Mouse (Mus musculus) midbrain, embryonic 11.5 days (tissue): ENCODE results near the gene 1700022I11Rik. TPM values are rescaled to one million over a fixed set of nuclear protein-coding genes. Genes with fewer than 3 reads are reported as not detected.

ENCODE experiments used
- ATAC-seq: fragments of 200-750 bp; cut with Nextera tagmentation; 2 replicates; pipeline ENCODE4 v1.8.0; 2017; ENCODE audit warnings: moderate TSS enrichment, moderate library complexity; ENCODE audit not compliant: low FRiP score
- DNase-seq: peaks from one replicate; pipeline ENCODE4 v3.0.0; 2015; ENCODE audit warnings: low spot score; ENCODE audit errors: missing footprints
- H3K27ac ChIP-seq: fragments of 300-500 bp; sonication (generic); 2 replicates; pipeline ENCODE4 v1.5.1; 2014; ENCODE audit warnings: low read depth, low read length
- H3K27me3 ChIP-seq: fragments of 300-500 bp; sonication (generic); 2 replicates; pipeline ENCODE4 v1.6.1; 2014; ENCODE audit warnings: mild to moderate bottlenecking, low read length, moderate library complexity, mixed read lengths; ENCODE audit not compliant: control insufficient read depth, insufficient read depth
- H3K36me3 ChIP-seq: fragments of 300-500 bp; sonication (generic); 2 replicates; pipeline ENCODE4 v1.6.1; 2014; ENCODE audit warnings: mild to moderate bottlenecking, low read length, moderate library complexity, mixed read lengths; ENCODE audit not compliant: control insufficient read depth, insufficient read depth
- H3K4me1 ChIP-seq: fragments of 300-500 bp; sonication (generic); 2 replicates; pipeline ENCODE4 v1.6.1; 2014; ENCODE audit warnings: low read length; ENCODE audit not compliant: control insufficient read depth, insufficient read depth
- H3K4me2 ChIP-seq: fragments of 300-500 bp; sonication (generic); 2 replicates; pipeline ENCODE4 v1.6.1; 2014; ENCODE audit warnings: mild to moderate bottlenecking, moderate library complexity
- H3K4me3 ChIP-seq: fragments of 300-500 bp; sonication (generic); 2 replicates; pipeline ENCODE4 v1.5.1; 2014; ENCODE audit warnings: low read depth, low read length
- H3K9ac ChIP-seq: fragments of 300-500 bp; sonication (generic); 2 replicates; pipeline ENCODE4 v1.6.1; 2014; ENCODE audit warnings: low read length
- H3K9me3 ChIP-seq: fragments of 300-500 bp; sonication (generic); 2 replicates; pipeline ENCODE4 v1.6.1; 2016; ENCODE audit warnings: low read length; ENCODE audit not compliant: control insufficient read depth
- WGBS: fragments of 180-500 bp; shearing (Covaris S2); extraction: QIAGEN DNeasy Blood & Tissue Kit; methylation state at CpG from one replicate; pipeline ENCODE4 v1.1.7; 2014; 5-methylcytosine and 5-hydroxymethylcytosine counted together
- polyA plus RNA-seq: library from polyadenylated mRNA; unstranded; fragments of >200 nt; fragmentation: Nextera tagmentation; extraction: Ambion mirVana; gene quantifications from 2 replicates; pipeline ENCODE4 v1.2.1, GENCODE M21; 2014

The 1700022I11Rik gene
- polyA plus RNA-seq, 1 experiment from 2014 or later = 0.60 TPM

- Histone ChIP-seq H3K9me3 (no peaks in the 10 kb centered on the region), H3K4me2 (no peak overlapping the region), H3K27me3 (no peaks in the 10 kb centered on the region), H3K36me3 (no peaks in the 10 kb centered on the region), H3K4me1 (peaks cover 11% of the 10 kb centered on the region), H3K27ac (no peak overlapping the region), H3K4me3 (no peak overlapping the region), H3K9ac (no peak overlapping the region)
- 80% methylated on average over 12 of the region's 12 CpGs for WGBS
- ATAC-seq (no peak), DNase-seq (no peak)
Observed at GRCm38 (mm10) chr4:43002756-43003439, 33.5 kb downstream of the 1700022I11Rik start.

DNA sequence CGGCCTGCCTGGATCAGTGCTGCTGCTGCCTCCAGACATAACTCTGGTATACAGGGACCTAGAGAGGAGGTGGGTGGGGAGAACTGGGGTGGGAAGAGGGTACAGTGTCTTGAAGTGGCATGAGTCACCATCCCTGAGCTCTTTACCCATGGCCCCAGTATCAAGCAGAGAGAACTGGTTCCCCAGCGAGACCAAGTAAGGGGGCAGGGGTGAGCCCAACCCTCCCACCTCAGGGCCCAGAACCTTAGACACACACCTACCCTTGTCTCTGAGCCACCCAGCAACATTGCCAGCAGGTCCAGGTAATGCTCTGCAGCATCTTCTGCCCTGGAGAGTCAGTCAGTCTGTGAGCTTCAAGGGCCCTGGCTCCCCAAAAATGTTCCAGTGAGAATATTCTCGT lies 35.5 kb downstream of the 1700022I11Rik start:
- no peak for DNase-seq
- Histone ChIP-seq H3K4me3 (no peak overlapping the region), H3K36me3 (no peaks in the 10 kb centered on the region), H3K27me3 (no peaks in the 10 kb centered on the region), H3K4me2 (no peak overlapping the region), H3K9ac (no peak overlapping the region), H3K4me1 (peaks cover 3% of the 10 kb centered on the region), H3K27ac (no peak overlapping the region), H3K9me3 (no peaks in the 10 kb centered on the region)
- 96% methylated on average over 3 of the region's 3 CpGs for WGBS
- ATAC-seq = no peak

- WGBS = 51% methylated on average over 2 of the region's 2 CpGs
- no peaks in the 10 kb centered on the region for H3K27me3 ChIP-seq
- H3K9me3 ChIP-seq = no peaks in the 10 kb centered on the region
- peaks cover 3% of the 10 kb centered on the region for H3K4me1 ChIP-seq
- H3K4me2 ChIP-seq = no peak overlapping the region
- peak; percentile 83 for DNase-seq
- no peak overlapping the region for H3K9ac ChIP-seq
- H3K27ac ChIP-seq = no peak overlapping the region
- H3K36me3 ChIP-seq = no peaks in the 10 kb centered on the region
- ATAC-seq = no peak
- H3K4me3 ChIP-seq = no peak overlapping the region
Observed at GRCm38 (mm10) chr4:43005765-43006164, 36.4 kb downstream of the 1700022I11Rik start.

GRCm38 (mm10) chr4:43010161-43011038 lies 41.0 kb downstream of the 1700022I11Rik start, which contains the start of gene Fancg:
Fancg (minus strand) TSS chr4:43010506.
- under 1% methylated on average over 37 of the region's 37 CpGs for WGBS
- H3K9me3 ChIP-seq = no peaks in the 10 kb centered on the region
- H3K4me2 ChIP-seq = peak within 1 kb of the TSS; percentile 90
- H3K27ac ChIP-seq = peak within 1 kb of the TSS; percentile 25; the same call in 1 of the 2 replicates
- ATAC-seq (peak; percentile 94), DNase-seq (peak; percentile 98)
- peaks cover 3% of the 10 kb centered on the region for H3K4me1 ChIP-seq
- H3K9ac ChIP-seq = peak within 1 kb of the TSS; percentile 76
- H3K27me3 ChIP-seq = no peaks in the 10 kb centered on the region
- H3K4me3 ChIP-seq = peak within 1 kb of the TSS; percentile 70
- H3K36me3 ChIP-seq = no peaks in the 10 kb centered on the region

DNA sequence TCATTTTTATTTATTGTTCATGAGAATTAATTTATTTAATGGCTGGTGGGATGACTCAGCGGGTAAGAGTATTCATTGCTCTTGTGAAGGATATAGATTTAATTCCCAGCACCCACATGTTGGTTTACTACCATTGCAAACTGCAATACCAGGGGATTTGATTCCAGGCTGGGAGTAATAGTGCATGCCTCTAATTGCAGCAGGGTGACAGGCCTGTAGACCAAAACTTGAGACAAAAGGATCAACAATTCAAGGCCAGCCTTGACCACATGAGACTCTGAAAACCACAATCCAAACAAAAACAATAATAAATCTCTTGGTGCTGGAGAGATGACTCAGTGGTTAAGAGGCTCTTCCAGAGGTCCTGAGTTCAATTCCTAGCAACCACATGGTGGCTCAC lies 42.7 kb downstream of the 1700022I11Rik start:
- Histone ChIP-seq H3K4me3 (no peak overlapping the region), H3K27me3 (no peaks in the 10 kb centered on the region), H3K9me3 (no peaks in the 10 kb centered on the region), H3K27ac (no peak overlapping the region), H3K36me3 (no peaks in the 10 kb centered on the region), H3K9ac (no peak overlapping the region), H3K4me1 (peaks cover 3% of the 10 kb centered on the region), H3K4me2 (no peak overlapping the region)
- DNase-seq (peak; percentile 62), ATAC-seq (no peak)
- WGBS = 95% methylated on average over 1 of the region's 1 CpGs

- WGBS = 95% methylated on average over 4 of the region's 4 CpGs
- Histone ChIP-seq H3K4me2 (no peak overlapping the region), H3K36me3 (peaks cover 15% of the 10 kb centered on the region), H3K9ac (no peak overlapping the region), H3K4me3 (no peak overlapping the region), H3K27me3 (no peaks in the 10 kb centered on the region), H3K27ac (no peak overlapping the region), H3K9me3 (no peaks in the 10 kb centered on the region), H3K4me1 (no peaks in the 10 kb centered on the region)
- ATAC-seq = no peak
- no peak for DNase-seq
Observed at GRCm38 (mm10) chr4:43018156-43018555, 48.8 kb downstream of the 1700022I11Rik start.

- H3K4me2 ChIP-seq = no peak overlapping the region
- H3K4me1 ChIP-seq = 0 out of 2 replicates have a peak, but pooled peaks cover under 1% of the 10 kb centered on the region
- ATAC-seq = no peak
- peaks cover 18% of the 10 kb centered on the region for H3K36me3 ChIP-seq
- no peak overlapping the region for H3K27ac ChIP-seq
- DNase-seq = peak; percentile 51
- no peaks in the 10 kb centered on the region for H3K27me3 ChIP-seq
- no peaks in the 10 kb centered on the region for H3K9me3 ChIP-seq
- no peak overlapping the region for H3K4me3 ChIP-seq
- no peak overlapping the region for H3K9ac ChIP-seq
- 91% methylated on average over 10 of the region's 10 CpGs for WGBS
Observed at GRCm38 (mm10) chr4:43019176-43019575, 49.8 kb downstream of the 1700022I11Rik start.

DNA sequence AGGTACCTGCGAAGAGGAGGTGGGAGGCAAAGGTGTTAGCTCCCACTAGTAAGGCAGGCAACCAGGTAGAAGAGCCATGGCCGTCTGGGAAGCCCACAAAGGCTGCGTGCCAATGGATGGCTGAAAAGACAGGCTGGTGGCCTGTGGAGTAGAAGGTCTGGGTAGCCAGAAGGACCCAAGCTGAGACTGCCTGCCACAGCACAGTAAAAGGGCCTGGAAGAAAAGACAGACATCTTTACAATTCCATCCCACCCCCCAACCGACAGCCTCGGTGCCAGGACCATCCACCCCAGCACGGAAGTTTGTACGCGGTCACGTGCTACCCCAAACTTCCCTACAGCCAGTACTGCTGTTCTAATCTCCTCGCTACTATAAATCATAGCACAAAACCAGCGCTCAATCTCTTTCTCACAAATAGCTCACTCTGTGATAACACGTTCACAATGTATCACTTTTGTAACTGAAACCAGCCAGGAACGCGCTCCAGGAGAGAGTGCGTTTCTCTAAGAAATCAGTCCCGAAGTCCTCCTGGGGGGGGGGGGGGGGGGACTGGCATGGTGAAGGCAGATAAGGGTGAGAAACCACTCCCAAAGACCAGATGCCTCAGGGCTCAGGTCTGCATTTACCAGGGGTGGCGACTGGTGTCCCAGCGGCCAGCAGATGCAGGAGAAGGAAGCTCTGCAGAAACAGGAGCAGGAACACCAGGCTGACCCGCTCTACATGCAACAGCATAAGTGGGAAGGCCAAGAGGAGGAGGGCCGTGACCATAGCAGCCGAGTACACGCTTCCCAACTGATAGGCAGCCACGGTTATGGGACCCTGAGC lies 50.4 kb downstream of the 1700022I11Rik start:
- Histone ChIP-seq H3K4me2 (no peak overlapping the region), H3K9ac (no peak overlapping the region), H3K36me3 (peaks cover 18% of the 10 kb centered on the region), H3K4me1 (peaks cover 7% of the 10 kb centered on the region), H3K9me3 (no peaks in the 10 kb centered on the region), H3K27me3 (no peaks in the 10 kb centered on the region), H3K27ac (no peak overlapping the region), H3K4me3 (no peak overlapping the region)
- no peak for ATAC-seq
- DNase-seq = peak; percentile 67
- 92% methylated on average over 23 of the region's 23 CpGs for WGBS
